In the genomic region with DNA sequence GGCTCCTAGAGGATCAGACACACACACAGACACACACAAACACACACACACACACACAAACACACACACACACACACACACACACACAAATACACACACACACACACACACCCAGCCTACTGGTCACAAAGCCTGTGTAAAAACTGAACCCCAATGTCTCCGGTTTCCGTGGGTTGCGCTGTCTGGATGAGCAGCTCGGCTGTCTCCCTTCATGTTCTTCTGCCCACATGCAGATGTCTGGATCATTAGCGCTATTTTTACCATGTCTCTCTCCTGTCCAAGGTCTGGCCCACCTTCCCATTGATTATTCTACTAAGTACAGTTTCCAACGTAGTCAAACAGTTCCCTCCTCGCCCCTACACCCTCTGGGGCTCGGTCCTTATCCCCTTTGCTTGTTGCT, we compare ENCODE assay signal across 29 mouse cellular contexts. TPM values are rescaled to one million over a fixed set of nuclear protein-coding genes. Genes with fewer than 3 reads are reported as not detected.
A peak's percentile ranks its signal among the peaks of the same experiment; 100 is the strongest.
DNase-seq lines count a peak whose midpoint lies in the region; ATAC-seq and TF ChIP-seq lines count a peak whose summit lies in the region.
"Had no signal": no experiment of that assay in that cellular context is flagged by ENCODE, and none has a peak within 500 bp of the region (broad histone marks: within the 10 kb centered on the region; RNA-seq: fewer than 3 reads in every experiment).

No protein-coding gene starts in this region.

- no peak overlapping the region for H3K27ac ChIP-seq in midbrain, embryonic 11.5 days (ENCODE audit: low read depth, low read length)
- H3K27ac ChIP-seq in midbrain, embryonic 13.5 days: no peak overlapping the region
- peak overlapping the region; percentile 95 for H3K27ac ChIP-seq in olfactory bulb, adult 2 months (ENCODE audit: insufficient read depth, low read depth, low read length)
- H3K27ac ChIP-seq: embryonic facial prominence, embryonic 12.5 days; embryonic facial prominence, embryonic 15.5 days; gastrocnemius, adult 2 months; heart, embryonic 15.5 days; hindbrain, embryonic 10.5 days; hindbrain, embryonic 14.5 days; hindbrain, postnatal 0 days had no signal

- H3K36me3 ChIP-seq in midbrain, embryonic 11.5 days (ENCODE audit: control insufficient read depth, insufficient read depth, low read length): no peaks in the 10 kb centered on the region
- no peaks in the 10 kb centered on the region for H3K36me3 ChIP-seq in midbrain, embryonic 13.5 days
- H3K36me3 ChIP-seq: embryonic facial prominence, embryonic 12.5 days; embryonic facial prominence, embryonic 15.5 days; heart, embryonic 12.5 days; heart, embryonic 15.5 days; hindbrain, embryonic 10.5 days had no signal

- no peak for TF ChIP-seq POLR2A in olfactory bulb, adult 2 months (IDR thresholded peaks at IDR 0.05; ENCODE audit: insufficient read depth, low read depth, low read length)

- no peaks in the 10 kb centered on the region for H3K9me3 ChIP-seq in midbrain, embryonic 11.5 days (ENCODE audit: control insufficient read depth, low read length)
- no peaks in the 10 kb centered on the region for H3K9me3 ChIP-seq in midbrain, embryonic 13.5 days
- H3K9me3 ChIP-seq: embryonic facial prominence, embryonic 12.5 days; embryonic facial prominence, embryonic 15.5 days; heart, embryonic 12.5 days; heart, embryonic 15.5 days; hindbrain, embryonic 10.5 days had no signal

- WGBS in midbrain, embryonic 11.5 days: 84% methylated on average over 8 of the region's 8 CpGs
- 89% methylated on average over 8 of the region's 8 CpGs for WGBS in midbrain, embryonic 13.5 days
- 38% methylated on average over 8 of the region's 8 CpGs for WGBS in olfactory bulb, adult 2 months

- ATAC-seq in midbrain, embryonic 11.5 days (ENCODE audit: low FRiP score): no peak
- ATAC-seq in midbrain, embryonic 13.5 days: no peak
- ATAC-seq: CD4-positive, CD25-positive, alpha-beta regulatory T cell, adult 4 months; forebrain, embryonic 14.5 days; hindbrain, postnatal 0 days had no signal

- peaks cover 13% of the 10 kb centered on the region for H3K4me1 ChIP-seq in midbrain, embryonic 11.5 days (ENCODE audit: control insufficient read depth, insufficient read depth, low read length)
- peaks cover 27% of the 10 kb centered on the region for H3K4me1 ChIP-seq in midbrain, embryonic 13.5 days (replicated peaks)
- H3K4me1 ChIP-seq in olfactory bulb, adult 2 months (ENCODE audit: control insufficient read depth, insufficient read depth, low read length): peaks cover 53% of the 10 kb centered on the region

- DNase-seq in layer of hippocampus, adult 9-11 months: peak; percentile 72
- DNase-seq in layer of hippocampus, adult 9-10 months (ENCODE audit: low spot score): no peak
- DNase-seq in midbrain, embryonic 11.5 days (ENCODE audit: low spot score, missing footprints): peak; percentile 28
- DNase-seq in adipocyte (ENCODE audit: low spot score): no peak
- DNase-seq: adrenal gland, adult 8-10 months; adrenal gland, postnatal 25 days; cerebellum, adult 18-20 months; cerebellum, adult 9-10 months; cerebellum, postnatal 14 days; gastrocnemius, adult 2 months; gastrocnemius, postnatal 14 days; heart, adult 18-20 months; heart, postnatal 10 days; heart, postnatal 36 days had no signal

- TF ChIP-seq CTCF in olfactory bulb, adult 2 months (IDR thresholded peaks at IDR 0.05; ENCODE audit: insufficient read depth, low read depth, low read length): no peak

- no peaks in the 10 kb centered on the region for H3K27me3 ChIP-seq in midbrain, embryonic 11.5 days (ENCODE audit: control insufficient read depth, insufficient read depth, low read length)
- H3K27me3 ChIP-seq in midbrain, embryonic 13.5 days: peaks cover 9% of the 10 kb centered on the region; the same call in 1 of the 2 replicates
- H3K27me3 ChIP-seq: embryonic facial prominence, embryonic 15.5 days had no signal

- no peak overlapping the region for H3K4me2 ChIP-seq in midbrain, embryonic 11.5 days
- H3K4me2 ChIP-seq in midbrain, embryonic 13.5 days (replicated peaks): no peak overlapping the region
- H3K4me2 ChIP-seq: embryonic facial prominence, embryonic 12.5 days; embryonic facial prominence, embryonic 15.5 days; heart, embryonic 12.5 days; heart, embryonic 15.5 days; hindbrain, embryonic 14.5 days had no signal

- H3K4me3 ChIP-seq in midbrain, embryonic 11.5 days (ENCODE audit: low read depth, low read length): no peak overlapping the region
- H3K4me3 ChIP-seq in midbrain, embryonic 13.5 days (replicated peaks): no peak overlapping the region
- H3K4me3 ChIP-seq in olfactory bulb, adult 2 months (ENCODE audit: insufficient read depth, low read depth, low read length): no peak overlapping the region
- H3K4me3 ChIP-seq: embryonic facial prominence, embryonic 12.5 days; embryonic facial prominence, embryonic 15.5 days; gastrocnemius, adult 2 months; heart, embryonic 12.5 days; heart, embryonic 15.5 days; hindbrain, embryonic 10.5 days had no signal

- no peak overlapping the region for H3K9ac ChIP-seq in midbrain, embryonic 11.5 days (ENCODE audit: low read length)
- H3K9ac ChIP-seq in midbrain, embryonic 13.5 days (replicated peaks): no peak overlapping the region
- H3K9ac ChIP-seq: embryonic facial prominence, embryonic 12.5 days; embryonic facial prominence, embryonic 15.5 days; forebrain, postnatal 0 days; heart, embryonic 12.5 days; heart, embryonic 15.5 days; hindbrain, embryonic 14.5 days had no signal

RNA-seq across cellular contexts. Expression of a gene that starts 13.7 kb away (rescaled TPM):
- polyA plus RNA-seq in midbrain, embryonic 11.5 days (2014; fragmentation: Nextera tagmentation; extraction: Ambion mirVana): not detected in 2 replicates
- 0.22 TPM in 1 of 2 replicates, not detected in the other for polyA plus RNA-seq in midbrain, embryonic 13.5 days (2015; fragmentation: Nextera tagmentation; extraction: Ambion mirVana)
- polyA plus RNA-seq in olfactory bulb, adult 2 months (2012; ENCODE audit: insufficient read depth, insufficient read length, low replicate concordance, missing spikeins): not detected in 2 replicates
- polyA plus RNA-seq: C2C12; CD4-positive, CD25-positive, alpha-beta regulatory T cell, adult 4 months; forebrain, embryonic 11.5 days; hindbrain, embryonic 10.5 days; hindbrain, embryonic 14.5 days had no signal

RNA-seq across cellular contexts. Expression of a gene that starts 24.4 kb away (rescaled TPM):
- not detected in 2 replicates for polyA plus RNA-seq in midbrain, embryonic 11.5 days (2014; fragmentation: Nextera tagmentation; extraction: Ambion mirVana)
- polyA plus RNA-seq in midbrain, embryonic 13.5 days (2015; fragmentation: Nextera tagmentation; extraction: Ambion mirVana): not detected in 2 replicates
- not detected in 2 replicates for polyA plus RNA-seq in olfactory bulb, adult 2 months (2012; ENCODE audit: insufficient read depth, insufficient read length, low replicate concordance, missing spikeins)
- polyA plus RNA-seq: C2C12; CD4-positive, CD25-positive, alpha-beta regulatory T cell, adult 4 months; embryonic facial prominence, embryonic 12.5 days; embryonic facial prominence, embryonic 15.5 days; forebrain, embryonic 11.5 days; forebrain, embryonic 14.5 days; forebrain, postnatal 0 days; frontal cortex, adult 2 months; heart, embryonic 12.5 days; heart, embryonic 15.5 days; hindbrain, embryonic 10.5 days; hindbrain, embryonic 14.5 days; hindbrain, postnatal 0 days had no signal

RNA-seq across cellular contexts. Expression of a gene that starts 34.6 kb away (rescaled TPM):
- polyA plus RNA-seq in midbrain, embryonic 11.5 days (2014; fragmentation: Nextera tagmentation; extraction: Ambion mirVana): 87.8 and 90.9 TPM in 2 replicates
- 90.5 and 96.1 TPM in 2 replicates for polyA plus RNA-seq in midbrain, embryonic 13.5 days (2015; fragmentation: Nextera tagmentation; extraction: Ambion mirVana)
- not detected in 2 replicates for polyA plus RNA-seq in olfactory bulb, adult 2 months (2012; ENCODE audit: insufficient read depth, insufficient read length, low replicate concordance, missing spikeins)

RNA-seq across cellular contexts. Expression of a gene that starts 42.2 kb away (rescaled TPM):
- polyA plus RNA-seq in midbrain, embryonic 11.5 days (2014; fragmentation: Nextera tagmentation; extraction: Ambion mirVana): not detected in 2 replicates
- not detected in 2 replicates for polyA plus RNA-seq in midbrain, embryonic 13.5 days (2015; fragmentation: Nextera tagmentation; extraction: Ambion mirVana)
- polyA plus RNA-seq in olfactory bulb, adult 2 months (2012; ENCODE audit: insufficient read depth, insufficient read length, low replicate concordance, missing spikeins): not detected in 2 replicates
- polyA plus RNA-seq: C2C12; CD4-positive, CD25-positive, alpha-beta regulatory T cell, adult 4 months; embryonic facial prominence, embryonic 12.5 days; embryonic facial prominence, embryonic 15.5 days; forebrain, embryonic 11.5 days; forebrain, embryonic 14.5 days; forebrain, postnatal 0 days; frontal cortex, adult 2 months; heart, embryonic 12.5 days; heart, embryonic 15.5 days; hindbrain, embryonic 10.5 days; hindbrain, embryonic 14.5 days had no signal

Comparison
In these comparisons a context has a peak if more than half of its experiments do, and no peak if none do; other contexts are left out.
1. DNase-seq: peak in layer of hippocampus, adult 9-11 months (single experiment) and midbrain, embryonic 11.5 days (single experiment); none in layer of hippocampus, adult 9-10 months (single experiment) and adipocyte (single experiment).